Mouse (Mus musculus): ENCODE data around the gene Vps51. TPM values are rescaled to one million over a fixed set of nuclear protein-coding genes. Genes with fewer than 3 reads are reported as not detected.

The Vps51 gene
- polyA plus RNA-seq, 1 experiment: 23.5 TPM

DNA sequence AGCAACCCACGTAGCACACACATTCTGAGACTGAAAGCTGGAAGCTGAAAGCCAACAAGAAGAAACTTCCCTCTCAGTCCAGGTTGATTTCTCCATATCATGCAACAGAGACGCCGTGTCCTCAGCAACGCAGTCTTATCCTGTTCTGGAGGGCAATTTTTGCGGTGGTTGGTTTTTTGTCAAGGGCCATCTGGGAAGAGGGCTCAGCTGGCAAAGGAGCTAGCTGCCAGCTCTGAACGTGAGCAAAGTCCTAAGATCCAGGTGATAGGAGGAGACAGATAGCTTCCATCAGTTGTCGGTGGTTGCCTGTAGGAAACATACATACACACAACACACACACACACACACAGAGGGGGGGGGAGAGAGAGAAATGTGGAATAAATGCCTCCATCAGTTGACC is 38.7 kb downstream of the Vps51 start:
- Histone ChIP-seq H3K4me3 (replicated peaks) (no peak overlapping the region), H3K4me1 (peaks cover 24% of the 10 kb centered on the region), H3K27me3 (replicated peaks) (peaks cover 2% of the 10 kb centered on the region), H3K9me3 (no peaks in the 10 kb centered on the region), H3K36me3 (replicated peaks; ENCODE audit: low read length) (no peaks in the 10 kb centered on the region)
- TF ChIP-seq GATA1 (IDR thresholded peaks at IDR 0.05; ENCODE audit: borderline replicate concordance, low read length) (no peak), FLI1 (IDR thresholded peaks at IDR 0.05; ENCODE audit: low read length) (no peak)

GRCm38 (mm10) chr19:6037695-6038094 is 39.3 kb downstream of the Vps51 start:
- no peaks in the 10 kb centered on the region for H3K36me3 ChIP-seq (replicated peaks; ENCODE audit: low read length)
- H3K4me3 ChIP-seq (replicated peaks): no peak overlapping the region
- TF ChIP-seq GATA1 (IDR thresholded peaks at IDR 0.05; ENCODE audit: borderline replicate concordance, low read length) (no peak), FLI1 (IDR thresholded peaks at IDR 0.05; ENCODE audit: low read length) (no peak)
- no peaks in the 10 kb centered on the region for H3K9me3 ChIP-seq
- H3K4me1 ChIP-seq: peaks cover 24% of the 10 kb centered on the region
- H3K27me3 ChIP-seq (replicated peaks): peaks cover 2% of the 10 kb centered on the region

GRCm38 (mm10) chr19:6035966-6036585 is 41.0 kb downstream of the Vps51 start:
- peaks cover 21% of the 10 kb centered on the region for H3K4me1 ChIP-seq
- no peak overlapping the region for H3K4me3 ChIP-seq (replicated peaks)
- H3K27me3 ChIP-seq (replicated peaks): peaks cover 6% of the 10 kb centered on the region
- TF ChIP-seq GATA1 (IDR thresholded peaks at IDR 0.05; ENCODE audit: borderline replicate concordance, low read length) (no peak), FLI1 (IDR thresholded peaks at IDR 0.05; ENCODE audit: low read length) (no peak)
- no peaks in the 10 kb centered on the region for H3K9me3 ChIP-seq
- no peaks in the 10 kb centered on the region for H3K36me3 ChIP-seq (replicated peaks; ENCODE audit: low read length)

DNA sequence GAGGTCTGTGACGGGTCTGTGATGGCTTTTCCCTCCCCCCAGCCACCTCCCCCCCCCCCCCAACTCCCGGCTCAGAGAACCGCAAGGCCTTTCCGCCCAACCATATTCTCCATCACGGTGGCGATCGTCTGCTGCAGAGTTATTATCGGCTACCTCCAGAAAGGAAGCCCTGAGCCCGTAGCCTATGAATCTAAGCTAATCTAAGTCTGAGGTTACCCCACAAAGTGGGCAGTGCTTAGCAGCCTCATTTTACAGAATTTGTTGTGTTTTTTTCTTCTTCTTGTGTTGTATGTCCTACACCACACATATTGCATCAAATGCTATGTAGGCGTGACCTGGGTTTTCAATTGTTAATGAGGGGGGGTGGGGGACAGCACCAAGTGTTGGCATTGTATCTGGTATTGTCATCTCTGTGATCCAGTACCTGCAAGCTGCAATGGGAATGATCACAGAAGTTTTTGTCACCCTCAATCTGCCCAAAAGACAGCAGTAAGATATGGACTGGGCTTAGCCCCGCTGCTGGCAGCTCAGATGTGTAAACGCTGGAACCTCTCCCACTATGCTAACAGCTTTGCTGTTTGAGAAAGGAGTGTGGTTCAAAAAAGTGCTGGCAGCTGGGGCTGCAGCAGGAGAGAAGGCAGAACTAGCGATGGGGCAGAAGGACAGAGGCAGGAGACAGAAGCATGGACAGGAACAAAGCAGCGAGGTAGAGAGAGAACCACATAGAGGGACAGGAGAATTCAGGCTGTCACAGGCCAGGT is 46.3 kb downstream of the Vps51 start:
- Histone ChIP-seq H3K4me3 (replicated peaks) (no peak overlapping the region), H3K27me3 (replicated peaks) (peaks cover 13% of the 10 kb centered on the region), H3K36me3 (replicated peaks; ENCODE audit: low read length) (no peaks in the 10 kb centered on the region), H3K4me1 (no peaks in the 10 kb centered on the region; the same call in 1 of the 2 replicates), H3K9me3 (no peaks in the 10 kb centered on the region)
- TF ChIP-seq FLI1 (IDR thresholded peaks at IDR 0.05; ENCODE audit: low read length): no peak
- TF ChIP-seq GATA1 (IDR thresholded peaks at IDR 0.05; ENCODE audit: borderline replicate concordance, low read length): no peak

- TF ChIP-seq FLI1 (IDR thresholded peaks at IDR 0.05; ENCODE audit: low read length): no peak
- H3K36me3 ChIP-seq (replicated peaks; ENCODE audit: low read length): no peaks in the 10 kb centered on the region
- no peaks in the 10 kb centered on the region; the same call in 1 of the 2 replicates for H3K4me1 ChIP-seq
- H3K27me3 ChIP-seq (replicated peaks): peaks cover 22% of the 10 kb centered on the region
- H3K4me3 ChIP-seq (replicated peaks): no peak overlapping the region
- H3K9me3 ChIP-seq: no peaks in the 10 kb centered on the region
Measured at GRCm38 (mm10) chr19:6029426-6029825, 47.6 kb downstream of the Vps51 start.

DNA sequence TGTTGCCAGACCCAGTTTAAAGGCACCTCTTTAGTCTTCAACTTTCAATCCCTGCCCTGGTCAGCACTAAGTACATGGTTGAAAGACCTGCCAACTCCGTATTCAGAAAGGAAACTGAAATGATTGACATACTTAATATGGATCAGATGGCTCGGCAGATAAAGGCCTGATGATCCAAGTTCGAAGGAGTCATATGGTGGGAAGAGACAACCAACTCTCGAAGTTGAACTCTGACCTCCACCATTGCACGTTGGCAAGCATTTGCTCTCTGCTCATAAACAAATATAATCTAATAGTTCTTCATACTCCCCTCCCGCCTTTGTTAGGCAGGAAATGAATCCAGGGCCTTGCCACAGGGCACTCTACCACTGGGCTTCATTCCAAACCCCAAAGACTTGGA is 48.0 kb downstream of the Vps51 start:
- no peaks in the 10 kb centered on the region for H3K9me3 ChIP-seq
- no peaks in the 10 kb centered on the region for H3K36me3 ChIP-seq (replicated peaks; ENCODE audit: low read length)
- no peak overlapping the region for H3K4me3 ChIP-seq (replicated peaks)
- TF ChIP-seq GATA1 (IDR thresholded peaks at IDR 0.05; ENCODE audit: borderline replicate concordance, low read length): no peak
- TF ChIP-seq FLI1 (IDR thresholded peaks at IDR 0.05; ENCODE audit: low read length): no peak
- H3K4me1 ChIP-seq: no peaks in the 10 kb centered on the region; the same call in 1 of the 2 replicates
- peaks cover 24% of the 10 kb centered on the region for H3K27me3 ChIP-seq (replicated peaks)

GRCm38 (mm10) chr19:6023930-6024329 is 53.1 kb downstream of the Vps51 start:
- H3K4me3 ChIP-seq (replicated peaks): no peak overlapping the region
- H3K27me3 ChIP-seq (replicated peaks): peaks cover 30% of the 10 kb centered on the region
- H3K9me3 ChIP-seq: no peaks in the 10 kb centered on the region
- no peaks in the 10 kb centered on the region for H3K36me3 ChIP-seq (replicated peaks; ENCODE audit: low read length)
- TF ChIP-seq GATA1 (IDR thresholded peaks at IDR 0.05; ENCODE audit: borderline replicate concordance, low read length) (no peak), FLI1 (IDR thresholded peaks at IDR 0.05; ENCODE audit: low read length) (no peak)
- peaks cover 11% of the 10 kb centered on the region; the same call in 1 of the 2 replicates for H3K4me1 ChIP-seq

- TF ChIP-seq GATA1 (IDR thresholded peaks at IDR 0.05; ENCODE audit: borderline replicate concordance, low read length) (no peak), FLI1 (IDR thresholded peaks at IDR 0.05; ENCODE audit: low read length) (no peak)
- no peak overlapping the region for H3K4me3 ChIP-seq (replicated peaks)
- no peaks in the 10 kb centered on the region for H3K9me3 ChIP-seq
- no peaks in the 10 kb centered on the region for H3K36me3 ChIP-seq (replicated peaks; ENCODE audit: low read length)
- peaks cover 18% of the 10 kb centered on the region for H3K4me1 ChIP-seq
- peaks cover 29% of the 10 kb centered on the region for H3K27me3 ChIP-seq (replicated peaks)
Measured at GRCm38 (mm10) chr19:6023059-6023458, 54.0 kb downstream of the Vps51 start.

GRCm38 (mm10) chr19:6020276-6020675 is 56.8 kb downstream of the Vps51 start:
- no peak for TF ChIP-seq FLI1 (IDR thresholded peaks at IDR 0.05; ENCODE audit: low read length)
- no peak for TF ChIP-seq GATA1 (IDR thresholded peaks at IDR 0.05; ENCODE audit: borderline replicate concordance, low read length)
- H3K4me1 ChIP-seq: peaks cover 43% of the 10 kb centered on the region
- H3K36me3 ChIP-seq (replicated peaks; ENCODE audit: low read length): no peaks in the 10 kb centered on the region
- H3K27me3 ChIP-seq (replicated peaks): peaks cover 21% of the 10 kb centered on the region
- no peak overlapping the region for H3K4me3 ChIP-seq (replicated peaks)
- H3K9me3 ChIP-seq: no peaks in the 10 kb centered on the region

Measured in megakaryocyte, embryonic 14.5 days (primary cell).